14 mouse cellular contexts compared by ENCODE assay signal in genomic region chr3:81926764-81927325, GRCm38 (mm10). TPM values are rescaled to one million over a fixed set of nuclear protein-coding genes. Genes with fewer than 3 reads are reported as not detected.
DNase-seq lines count a peak whose midpoint lies in the region; ATAC-seq lines count a peak whose summit lies in the region.
"Had no signal": no experiment of that assay in that cellular context is flagged by ENCODE, and none has a peak within 500 bp of the region (broad histone marks: within the 10 kb centered on the region; RNA-seq: fewer than 3 reads in every experiment).

No protein-coding gene starts in this region.

- no peak overlapping the region for H3K9ac ChIP-seq in kidney, embryonic 16.5 days (replicated peaks; ENCODE audit: low read length)
- no peak overlapping the region for H3K9ac ChIP-seq in intestine, embryonic 16.5 days (ENCODE audit: low read depth, low read length)
- H3K9ac ChIP-seq: embryonic facial prominence, embryonic 13.5 days had no signal

- no peaks in the 10 kb centered on the region for H3K27me3 ChIP-seq in kidney, embryonic 16.5 days (ENCODE audit: insufficient read depth, low read length)
- H3K27me3 ChIP-seq in embryonic facial prominence, embryonic 10.5 days (replicated peaks; ENCODE audit: low read depth, poor library complexity, severe bottlenecking), result no peaks in the 10 kb centered on the region
- H3K27me3 ChIP-seq in intestine, embryonic 16.5 days (replicated peaks; ENCODE audit: control insufficient read depth, insufficient read depth, low read length), result no peaks in the 10 kb centered on the region
- H3K27me3 ChIP-seq: embryonic facial prominence, embryonic 13.5 days had no signal

- peak; percentile 54 to 62 for DNase-seq in cerebellum, postnatal 10 days
- no peak for DNase-seq in cerebellum, adult 11 months
- DNase-seq in kidney, postnatal 4 days, result no peak
- DNase-seq in A20 (ENCODE audit: low read depth, low spot score), result peak; percentile 90
- peak; percentile 29 for DNase-seq in embryonic facial prominence, embryonic 10.5 days (ENCODE audit: low spot score)
- DNase-seq in adrenal gland, adult (ENCODE audit: inconsistent age in 2 of 2, low spot score in 1 of 2), result no peak
- DNase-seq: gastrocnemius, adult 2 months; kidney, postnatal 36 days; lung, adult 18-20 months had no signal

- WGBS in kidney, embryonic 16.5 days, result 42% methylated on average over 9 of the region's 9 CpGs
- 72% methylated on average over 9 of the region's 9 CpGs for WGBS in embryonic facial prominence, embryonic 10.5 days
- WGBS in intestine, embryonic 16.5 days, result 48% methylated on average over 9 of the region's 9 CpGs

- no peak overlapping the region for H3K4me3 ChIP-seq in kidney, embryonic 16.5 days (ENCODE audit: low read length)
- no peak overlapping the region for H3K4me3 ChIP-seq in embryonic facial prominence, embryonic 10.5 days
- H3K4me3 ChIP-seq in intestine, embryonic 16.5 days (ENCODE audit: low read length), result no peak overlapping the region
- H3K4me3 ChIP-seq: embryonic facial prominence, embryonic 13.5 days; gastrocnemius, adult 2 months; heart, embryonic 10.5 days had no signal

- H3K4me1 ChIP-seq in kidney, embryonic 16.5 days (ENCODE audit: insufficient read depth, low read length), result peaks cover 6% of the 10 kb centered on the region; the same call in 1 of the 2 replicates
- peaks cover 6% of the 10 kb centered on the region; the same call in 1 of the 2 replicates for H3K4me1 ChIP-seq in embryonic facial prominence, embryonic 10.5 days
- H3K4me1 ChIP-seq in intestine, embryonic 16.5 days (ENCODE audit: control insufficient read depth, insufficient read depth, low read length), result 0 out of 2 replicates have a peak, but pooled peaks cover 3% of the 10 kb centered on the region
- H3K4me1 ChIP-seq: heart, embryonic 10.5 days had no signal

- H3K4me2 ChIP-seq in kidney, embryonic 16.5 days (replicated peaks; ENCODE audit: low read depth, low read length), result no peak overlapping the region
- H3K4me2 ChIP-seq in intestine, embryonic 16.5 days (ENCODE audit: low read depth, low read length), result no peak overlapping the region
- H3K4me2 ChIP-seq: embryonic facial prominence, embryonic 13.5 days had no signal

- H3K9me3 ChIP-seq in kidney, embryonic 16.5 days (ENCODE audit: low read length), result no peaks in the 10 kb centered on the region
- no peaks in the 10 kb centered on the region for H3K9me3 ChIP-seq in embryonic facial prominence, embryonic 10.5 days
- H3K9me3 ChIP-seq in intestine, embryonic 16.5 days (ENCODE audit: control insufficient read depth, low read length), result no peaks in the 10 kb centered on the region
- H3K9me3 ChIP-seq: embryonic facial prominence, embryonic 13.5 days; heart, embryonic 10.5 days had no signal

- H3K27ac ChIP-seq in kidney, embryonic 16.5 days (ENCODE audit: low read length), result 0 out of 2 replicates have a peak overlapping the region, but pooled peaks have one; percentile 1
- H3K27ac ChIP-seq in embryonic facial prominence, embryonic 10.5 days (replicated peaks), result no peak overlapping the region
- H3K27ac ChIP-seq in intestine, embryonic 16.5 days (ENCODE audit: low read length), result no peak overlapping the region
- H3K27ac ChIP-seq: embryonic facial prominence, embryonic 13.5 days; gastrocnemius, adult 2 months; heart, embryonic 10.5 days had no signal

- no peak for ATAC-seq in kidney, embryonic 16.5 days (ENCODE audit: low FRiP score, low TSS enrichment)
- no peak for ATAC-seq in intestine, embryonic 16.5 days

- no peaks in the 10 kb centered on the region for H3K36me3 ChIP-seq in kidney, embryonic 16.5 days (ENCODE audit: insufficient read depth, low read length)
- no peaks in the 10 kb centered on the region for H3K36me3 ChIP-seq in embryonic facial prominence, embryonic 10.5 days (replicated peaks)
- H3K36me3 ChIP-seq in intestine, embryonic 16.5 days (ENCODE audit: control insufficient read depth, insufficient read depth, low read length), result no peaks in the 10 kb centered on the region
- H3K36me3 ChIP-seq: embryonic facial prominence, embryonic 13.5 days; heart, embryonic 10.5 days had no signal

RNA-seq across cellular contexts. Expression of gene Ctso, which starts 5.6 kb away (rescaled TPM):
- polyA plus RNA-seq in kidney, embryonic 16.5 days (2015; fragmentation: Nextera tagmentation; extraction: Ambion mirVana), result 17.5 and 19.2 TPM in 2 replicates
- 3.2 and 5.3 TPM in 2 replicates for polyA plus RNA-seq in embryonic facial prominence, embryonic 10.5 days (2016; fragmentation: Nextera tagmentation; extraction: Ambion mirVana)
- polyA plus RNA-seq in intestine, embryonic 16.5 days (2015; fragmentation: Nextera tagmentation; extraction: Ambion mirVana), result 19.6 and 23.8 TPM in 2 replicates

RNA-seq across cellular contexts. Expression of gene Tdo2, which starts 49.2 kb away (rescaled TPM):
- polyA plus RNA-seq in kidney, embryonic 16.5 days (2015; fragmentation: Nextera tagmentation; extraction: Ambion mirVana), result 0.07 and 0.19 TPM in 2 replicates
- 0.04 TPM in 1 of 2 replicates, not detected in the other for polyA plus RNA-seq in embryonic facial prominence, embryonic 10.5 days (2016; fragmentation: Nextera tagmentation; extraction: Ambion mirVana)
- 1.1 and 1.4 TPM in 2 replicates for polyA plus RNA-seq in intestine, embryonic 16.5 days (2015; fragmentation: Nextera tagmentation; extraction: Ambion mirVana)
- polyA plus RNA-seq: embryonic facial prominence, embryonic 13.5 days had no signal

RNA-seq across cellular contexts. Expression of gene Asic5, which starts 55.2 kb away (rescaled TPM):
- polyA plus RNA-seq in kidney, embryonic 16.5 days (2015; fragmentation: Nextera tagmentation; extraction: Ambion mirVana), result 0.12 TPM in 1 of 2 replicates, not detected in the other
- not detected in 2 replicates for polyA plus RNA-seq in embryonic facial prominence, embryonic 10.5 days (2016; fragmentation: Nextera tagmentation; extraction: Ambion mirVana)
- 0.34 and 0.50 TPM in 2 replicates for polyA plus RNA-seq in intestine, embryonic 16.5 days (2015; fragmentation: Nextera tagmentation; extraction: Ambion mirVana)
- polyA plus RNA-seq: embryonic facial prominence, embryonic 13.5 days; heart, embryonic 10.5 days; neural tube, embryonic 14.5 days had no signal

Comparison
In these comparisons a context has a peak if more than half of its experiments do, and no peak if none do; other contexts are left out.
1. DNase-seq: peak in cerebellum, postnatal 10 days (2 of 2), A20 (single experiment) and embryonic facial prominence, embryonic 10.5 days (single experiment); none in cerebellum, adult 11 months (single experiment), kidney, postnatal 4 days (0 of 2) and adrenal gland, adult (0 of 2).